In genomic region chr2:49830369-49830768, GRCm38 (mm10) we compare ENCODE assay signal across 27 mouse cellular contexts. TPM values are rescaled to one million over a fixed set of nuclear protein-coding genes. Genes with fewer than 3 reads are reported as not detected.
"Had no signal": no experiment of that assay in that cellular context is flagged by ENCODE, and none has a peak within 500 bp of the region (broad histone marks: within the 10 kb centered on the region; RNA-seq: fewer than 3 reads in every experiment).

No protein-coding gene starts in this region.

- H3K9ac ChIP-seq: heart, embryonic 13.5 days; heart, embryonic 15.5 days; hindbrain, embryonic 13.5 days; hindbrain, embryonic 15.5 days; kidney, embryonic 15.5 days; limb, embryonic 13.5 days; limb, embryonic 15.5 days; liver, embryonic 12.5 days; liver, embryonic 14.5 days had no signal

- DNase-seq: gastrocnemius, postnatal 14 days; gastrocnemius, postnatal 36 days; heart, adult 2 months; heart, postnatal 14 days; heart, postnatal 36 days; kidney, adult 11 months; kidney, adult 2 months; kidney, adult 9 months; kidney, postnatal 14 days; kidney, postnatal 36 days; left cerebral cortex, postnatal 4 days had no signal

- H3K4me2 ChIP-seq: heart, embryonic 11.5 days; heart, embryonic 13.5 days; heart, embryonic 15.5 days; hindbrain, embryonic 13.5 days; hindbrain, embryonic 15.5 days; kidney, embryonic 15.5 days; limb, embryonic 13.5 days; limb, embryonic 15.5 days; liver, embryonic 12.5 days had no signal

- H3K36me3 ChIP-seq: heart, embryonic 13.5 days; heart, embryonic 15.5 days; hindbrain, embryonic 13.5 days; hindbrain, embryonic 15.5 days; kidney, embryonic 15.5 days; limb, embryonic 13.5 days; limb, embryonic 15.5 days; liver, embryonic 12.5 days had no signal

- H3K27me3 ChIP-seq: heart, embryonic 13.5 days; heart, embryonic 15.5 days; hindbrain, embryonic 13.5 days; hindbrain, embryonic 15.5 days; kidney, embryonic 15.5 days; limb, embryonic 13.5 days; limb, embryonic 15.5 days; liver, embryonic 12.5 days had no signal

- H3K9me3 ChIP-seq: heart, embryonic 13.5 days; heart, embryonic 15.5 days; hindbrain, embryonic 13.5 days; hindbrain, embryonic 15.5 days; kidney, embryonic 15.5 days; limb, embryonic 13.5 days; limb, embryonic 15.5 days; liver, embryonic 12.5 days had no signal

- ATAC-seq: hindbrain, postnatal 0 days; intestine, embryonic 16.5 days; liver, embryonic 12.5 days had no signal

- H3K27ac ChIP-seq: heart, adult 2 months; heart, embryonic 13.5 days; heart, embryonic 15.5 days; hindbrain, embryonic 13.5 days; hindbrain, embryonic 15.5 days; hindbrain, postnatal 0 days; kidney, embryonic 15.5 days; kidney, postnatal 0 days; limb, embryonic 13.5 days; limb, embryonic 15.5 days; liver, embryonic 12.5 days; liver, embryonic 14.5 days had no signal

- H3K4me1 ChIP-seq: heart, embryonic 13.5 days; heart, embryonic 15.5 days; hindbrain, embryonic 13.5 days; hindbrain, embryonic 15.5 days; limb, embryonic 15.5 days; liver, embryonic 12.5 days had no signal

- H3K4me3 ChIP-seq: heart, adult 2 months; heart, embryonic 13.5 days; heart, embryonic 15.5 days; hindbrain, embryonic 13.5 days; hindbrain, embryonic 15.5 days; kidney, embryonic 15.5 days; limb, embryonic 13.5 days; limb, embryonic 15.5 days; liver, embryonic 12.5 days had no signal

RNA-seq across cellular contexts. Expression of gene Lypd6b, which starts 42.9 kb away (rescaled TPM):
- total RNA-seq: gastrocnemius, adult 18-20 months; gastrocnemius, adult 8-10 months; gastrocnemius, postnatal 14 days; gastrocnemius, postnatal 36 days; heart, postnatal 36 days; liver, adult 2 months had no signal
- polyA plus RNA-seq: liver, adult 2 months had no signal
